Mouse (Mus musculus) yolk sac, embryonic 10.5 days (tissue): Measurements from ENCODE around the gene P2rx1.

ENCODE experiments used
- DNase-seq: peaks from one replicate; pipeline ENCODE4 v3.0.0-alpha.2; 2017; ENCODE audit warnings: low spot score

Gene P2rx1

GRCm38 (mm10) chr11:72987807-72988206 is 11.1 kb upstream of the P2rx1 start:
- no peak for DNase-seq

- no peak for DNase-seq
Observed at GRCm38 (mm10) chr11:72989044-72989443, 9.9 kb upstream of the P2rx1 start.

GRCm38 (mm10) chr11:72990688-72991087 is 8.2 kb upstream of the P2rx1 start:
- DNase-seq = no peak

- peak; percentile 29 for DNase-seq
Observed at GRCm38 (mm10) chr11:72991961-72992360, 6.9 kb upstream of the P2rx1 start.

GRCm38 (mm10) chr11:72996346-72996745 is 2.6 kb upstream of the P2rx1 start:
- no peak for DNase-seq

GRCm38 (mm10) chr11:72996781-72997180 is 2.1 kb upstream of the P2rx1 start:
- DNase-seq = no peak

- no peak for DNase-seq
Observed at GRCm38 (mm10) chr11:72997529-72998326, 1.2 kb upstream of the P2rx1 start.

GRCm38 (mm10) chr11:73001029-73001428 is 2.1 kb downstream of the P2rx1 start:
- peak; percentile 47 for DNase-seq

- DNase-seq = no peak
Observed at GRCm38 (mm10) chr11:73006377-73006776, 7.5 kb downstream of the P2rx1 start.

GRCm38 (mm10) chr11:73007113-73007512 is 8.2 kb downstream of the P2rx1 start:
- DNase-seq = no peak

- no peak for DNase-seq
Observed at GRCm38 (mm10) chr11:73007698-73008481, 9.0 kb downstream of the P2rx1 start.

- DNase-seq = no peak
Observed at GRCm38 (mm10) chr11:73008826-73009225, 9.9 kb downstream of the P2rx1 start.

GRCm38 (mm10) chr11:73009531-73010274 is 10.8 kb downstream of the P2rx1 start:
- no peak for DNase-seq

- no peak for DNase-seq
Observed at GRCm38 (mm10) chr11:73013981-73014380, 15.1 kb downstream of the P2rx1 start.

- no peak for DNase-seq
Observed at GRCm38 (mm10) chr11:73014831-73015344, 16.0 kb downstream of the P2rx1 start.

- DNase-seq = no peak
Observed at GRCm38 (mm10) chr11:73015391-73016102, 16.6 kb downstream of the P2rx1 start.

- DNase-seq = no peak
Observed at GRCm38 (mm10) chr11:73016103-73016420, 17.2 kb downstream of the P2rx1 start.

GRCm38 (mm10) chr11:73018471-73019146 is 19.7 kb downstream of the P2rx1 start, which contains the start of gene Camkk1:
Gene Camkk1, plus strand, starts transcription at chr11:73019008.
- peak; percentile 87 for DNase-seq

GRCm38 (mm10) chr11:73019147-73019795 is 20.4 kb downstream of the P2rx1 start:
- DNase-seq = no peak

- DNase-seq = no peak
Observed at GRCm38 (mm10) chr11:73020953-73021800, 22.3 kb downstream of the P2rx1 start.
